Mouse (Mus musculus): ENCODE measurements around the gene Rem1.

Gene Rem1
- long read RNA-seq, experiment 1, transcript Rem1-201 (5 exons, 1,663 nt): major isoform, 5 of 8 reads
- long read RNA-seq, experiment 1, partial matches to known transcripts: 1 of 8 reads
- long read RNA-seq, experiment 1, other reads (novel, unspliced or antisense): 2 of 8 reads
- long read RNA-seq, experiment 2, transcript Rem1-201 (5 exons, 1,663 nt): major isoform, 9 of 16 reads
- long read RNA-seq, experiment 2, partial matches to known transcripts: 5 of 16 reads
- long read RNA-seq, experiment 2, other reads (novel, unspliced or antisense): 1 of 16 reads

DNA sequence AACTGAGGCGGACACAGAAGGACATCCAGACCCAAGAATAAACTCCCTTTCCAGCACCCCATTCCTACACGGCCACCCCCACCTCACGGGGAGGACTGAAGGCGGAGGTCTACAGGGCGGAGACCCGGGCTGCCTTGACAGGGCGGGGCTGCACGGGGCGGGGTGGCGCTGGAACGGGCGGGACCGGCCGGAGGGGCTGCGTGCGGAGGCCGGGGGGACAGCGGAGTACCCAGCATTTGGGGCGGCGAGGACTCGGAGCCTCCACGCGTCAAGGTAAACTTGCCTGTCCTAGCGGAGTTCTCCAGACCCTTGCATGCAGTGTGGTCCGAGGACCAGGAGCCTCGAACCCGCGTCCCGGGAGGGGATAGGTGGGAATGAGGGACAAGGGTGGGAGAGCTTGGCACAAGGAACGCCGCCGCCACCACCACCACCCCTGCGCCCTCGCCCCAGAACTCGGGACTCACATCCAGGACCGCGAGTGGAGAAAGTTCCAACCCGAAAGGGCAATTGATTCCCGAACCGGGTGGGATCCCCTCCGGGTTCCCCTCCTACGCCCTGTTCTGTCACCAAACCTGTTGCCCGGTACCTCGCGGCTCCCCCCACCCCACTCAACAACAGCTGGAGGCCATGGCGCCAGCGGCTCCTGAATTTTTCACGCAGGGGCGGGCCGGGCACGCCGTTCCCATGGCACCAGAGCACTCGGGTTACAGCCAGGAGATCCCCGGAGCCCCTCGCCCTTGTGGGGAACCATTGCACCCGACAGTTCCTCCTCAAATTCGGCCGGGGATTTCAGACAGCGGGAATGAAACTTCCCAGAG, at the start of gene Rem1:
Rem1 (plus strand) TSS at position 178 of the 818 bp plus-strand sequence.
- intact Hi-C loops (cut with DNase I): no loop called here

- intact Hi-C loops (cut with DNase I): no loop called here
Measured at GRCm38 (mm10) chr2:152580107-152580506, 46.6 kb upstream of the Rem1 start, which contains the start of gene Defb19. Gene Defb19, minus strand, starts transcription at chr2:152580312.

GRCm38 (mm10) chr2:152580612-152581011, 46.1 kb upstream of the Rem1 start:
- intact Hi-C loops (cut with DNase I): no loop called here

DNA sequence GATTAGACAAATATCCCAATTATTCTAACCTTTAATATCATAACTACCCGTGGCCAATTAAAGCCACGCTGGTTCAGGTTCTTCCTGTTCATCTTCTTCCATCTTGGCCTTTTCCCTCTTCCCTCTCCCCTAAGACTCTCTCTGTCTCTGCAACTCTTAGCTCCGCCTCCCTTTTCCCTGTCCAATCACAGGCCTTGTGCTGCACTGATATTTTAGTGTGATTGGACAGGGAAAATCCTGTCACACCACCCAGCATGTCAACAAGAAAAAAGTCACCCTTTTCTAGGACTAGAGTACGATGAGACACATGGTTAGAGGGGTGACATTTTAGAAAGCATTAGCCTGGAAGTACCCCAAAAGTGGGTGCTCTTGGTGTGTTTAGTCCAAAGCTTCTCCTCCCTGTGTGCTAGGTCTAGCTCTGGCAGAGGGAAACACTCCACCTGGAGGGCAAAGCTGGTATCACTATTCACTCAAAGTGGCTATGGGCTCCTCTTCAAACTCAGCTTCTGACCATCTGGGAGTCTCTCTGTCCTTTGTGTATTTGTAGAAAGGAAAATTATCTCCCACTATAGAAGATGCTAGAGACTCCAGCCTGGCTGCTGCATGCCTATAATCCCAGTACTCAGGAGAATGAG, 39.7 kb upstream of the Rem1 start:
- intact Hi-C loops (cut with DNase I): loop anchor here (5.0 kb wide), 1 partner anchor 35 kb away; no protein-coding TSS in a partner anchor

GRCm38 (mm10) chr2:152588450-152588849, 38.3 kb upstream of the Rem1 start:
- intact Hi-C loops (cut with DNase I): loop anchor here (5.0 kb wide), 1 partner anchor 36 kb away; no protein-coding TSS in a partner anchor

DNA sequence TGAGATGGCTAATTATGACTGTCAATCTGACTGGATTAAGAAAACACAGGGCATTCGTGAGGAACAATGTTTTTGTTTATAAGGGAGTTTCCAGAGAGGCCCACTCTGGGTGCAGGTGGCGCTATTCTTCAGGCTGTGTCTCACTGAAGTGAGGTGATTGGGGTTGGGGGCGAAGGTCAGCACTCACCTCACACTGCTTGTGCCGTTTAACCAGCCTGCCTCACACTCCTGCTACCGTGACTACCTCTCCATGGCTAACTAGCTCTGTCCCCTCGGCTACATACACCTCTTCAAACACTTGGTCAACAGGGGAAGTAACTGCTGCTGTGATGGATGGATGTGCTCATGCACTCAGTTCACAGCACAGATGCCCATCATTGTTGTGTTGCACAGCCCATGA, 37.7 kb upstream of the Rem1 start:
- intact Hi-C loops (cut with DNase I): loop anchor here (5.0 kb wide), 1 partner anchor 37 kb away; no protein-coding TSS in a partner anchor

DNA sequence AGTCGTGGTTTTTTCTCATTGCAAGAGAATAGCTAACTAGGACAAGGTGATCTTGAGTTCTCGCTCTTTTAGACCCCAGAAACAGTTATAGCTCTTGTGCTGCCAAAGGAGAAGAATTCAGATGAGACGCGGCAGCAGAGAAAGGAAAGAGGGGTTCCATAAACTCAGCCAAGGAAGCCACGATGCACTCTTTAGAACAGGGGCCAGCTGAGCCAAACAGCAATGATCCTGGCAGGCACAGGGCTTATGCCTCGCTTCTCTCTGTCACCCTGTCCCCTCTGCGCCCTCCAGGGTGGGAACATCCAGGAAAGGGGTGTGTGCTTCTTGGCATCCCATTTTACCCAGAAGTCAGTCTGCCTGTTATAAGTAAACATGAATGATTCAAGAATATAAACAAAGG, 27.5 kb upstream of the Rem1 start, which contains the start of gene Defb45:
Defb45 (minus strand) TSS at position 101 of the 400 bp plus-strand sequence.
- intact Hi-C loops (cut with DNase I): no loop called here

DNA sequence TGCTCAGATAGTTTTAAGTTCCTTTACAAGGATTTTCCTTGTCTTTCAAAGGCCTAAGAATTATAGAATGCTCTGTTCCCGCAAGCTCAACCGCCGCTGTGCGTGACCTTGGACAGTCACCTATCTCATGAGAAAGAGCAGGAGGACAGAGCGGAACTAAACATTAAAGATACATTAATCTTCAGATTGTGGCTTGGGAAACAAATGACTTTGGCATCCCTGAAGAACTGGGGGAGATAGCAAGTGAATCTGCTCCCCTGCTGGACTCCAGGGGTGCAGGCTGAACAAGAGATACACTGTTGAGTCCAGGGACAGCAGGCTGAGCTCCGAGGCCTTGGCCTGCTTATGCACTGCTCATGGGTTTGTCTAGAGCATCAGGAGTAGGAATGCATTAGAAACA, 26.7 kb upstream of the Rem1 start:
- intact Hi-C loops (cut with DNase I): no loop called here

GRCm38 (mm10) chr2:152601275-152601960, 25.3 kb upstream of the Rem1 start:
- intact Hi-C loops (cut with DNase I): no loop called here

DNA sequence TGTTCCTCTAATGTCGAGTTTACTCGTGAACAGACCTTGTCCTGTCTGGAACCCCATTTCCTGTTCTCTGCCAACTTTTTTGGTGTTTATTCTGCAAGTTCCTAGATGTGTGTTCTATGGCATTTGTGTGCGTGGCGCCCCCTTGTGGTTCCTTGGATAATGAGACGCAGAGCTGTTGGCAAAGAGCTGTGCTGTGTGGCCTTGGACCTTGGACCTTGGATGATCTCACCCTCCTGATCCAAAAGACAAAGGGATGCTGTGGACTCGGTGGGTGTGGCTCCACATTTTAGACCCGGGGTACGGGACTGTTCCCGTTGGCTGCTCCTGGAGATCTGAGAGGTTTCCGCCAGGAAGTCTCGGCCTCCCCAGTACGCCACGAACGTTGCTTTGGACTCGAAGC, 22.7 kb upstream of the Rem1 start, which contains the start of gene Defb36:
Defb36 (plus strand) TSS at position 271 of the 400 bp plus-strand sequence.
- intact Hi-C loops (cut with DNase I): no loop called here

- intact Hi-C loops (cut with DNase I): no loop called here
Measured at GRCm38 (mm10) chr2:152607746-152608145, 19.0 kb upstream of the Rem1 start.

DNA sequence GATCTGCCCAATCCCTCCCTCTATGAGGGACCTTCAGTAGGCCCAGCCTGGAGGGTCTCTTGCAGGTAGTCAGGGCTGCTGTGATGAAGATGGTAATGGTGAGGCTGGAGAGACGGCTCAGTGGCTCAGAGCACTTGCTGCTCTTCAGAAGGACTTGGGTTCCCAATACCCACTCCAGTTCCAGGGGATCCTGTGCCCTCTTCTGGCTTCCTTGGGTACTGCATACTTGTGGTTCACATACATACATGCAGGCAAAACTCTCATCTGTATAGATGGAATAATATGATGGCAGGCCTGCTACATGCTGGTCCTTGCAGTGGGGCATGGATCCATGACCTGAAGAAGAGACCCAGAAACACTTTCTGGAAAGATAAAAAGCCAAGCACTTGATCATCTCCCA, 18.0 kb upstream of the Rem1 start:
- intact Hi-C loops (cut with DNase I): no loop called here

GRCm38 (mm10) chr2:152612193-152612592, 14.6 kb upstream of the Rem1 start:
- intact Hi-C loops (cut with DNase I): loop anchor here (10.0 kb wide), 1 partner anchor 153 kb away; no protein-coding TSS in a partner anchor

- intact Hi-C loops (cut with DNase I): loop anchor here (1.0 to 10.0 kb wide), 3 partner anchors 42 to 217 kb away; partner anchors contain the start of gene Bcl2l1
Measured at GRCm38 (mm10) chr2:152615563-152615962, 11.2 kb upstream of the Rem1 start.

- intact Hi-C loops (cut with DNase I): loop anchor here (5.0 to 10.0 kb wide), 2 partner anchors 148 to 216 kb away; partner anchors contain the start of gene Bcl2l1
Measured at GRCm38 (mm10) chr2:152616470-152616869, 10.3 kb upstream of the Rem1 start.

DNA sequence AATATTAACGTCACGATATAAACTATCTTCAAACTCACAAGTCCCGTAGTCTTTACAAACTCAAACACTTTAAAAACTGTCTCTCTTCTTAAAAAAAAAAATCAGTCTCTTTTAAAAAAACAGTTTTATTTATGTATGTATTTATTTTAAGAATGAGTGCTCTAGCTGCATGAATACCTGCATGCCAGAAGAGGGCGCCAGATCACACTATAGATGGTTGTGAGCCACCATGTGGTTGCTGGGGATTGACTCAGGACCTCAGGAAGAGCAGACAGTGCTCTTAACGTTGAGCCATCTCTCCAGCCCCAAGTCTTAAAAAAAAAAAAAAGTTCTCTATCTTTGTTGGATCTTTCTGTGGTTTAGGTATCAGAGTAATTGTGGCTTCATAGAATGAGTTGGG, 9.4 kb upstream of the Rem1 start:
- intact Hi-C loops (cut with DNase I): loop anchor here (5.0 to 10.0 kb wide), 2 partner anchors 147 to 215 kb away; partner anchors contain the start of gene Bcl2l1

- intact Hi-C loops (cut with DNase I): no loop called here
Measured at GRCm38 (mm10) chr2:152620367-152621134, 6.2 kb upstream of the Rem1 start.

- intact Hi-C loops (cut with DNase I): no loop called here
Measured at GRCm38 (mm10) chr2:152622151-152622550, 4.6 kb upstream of the Rem1 start.

DNA sequence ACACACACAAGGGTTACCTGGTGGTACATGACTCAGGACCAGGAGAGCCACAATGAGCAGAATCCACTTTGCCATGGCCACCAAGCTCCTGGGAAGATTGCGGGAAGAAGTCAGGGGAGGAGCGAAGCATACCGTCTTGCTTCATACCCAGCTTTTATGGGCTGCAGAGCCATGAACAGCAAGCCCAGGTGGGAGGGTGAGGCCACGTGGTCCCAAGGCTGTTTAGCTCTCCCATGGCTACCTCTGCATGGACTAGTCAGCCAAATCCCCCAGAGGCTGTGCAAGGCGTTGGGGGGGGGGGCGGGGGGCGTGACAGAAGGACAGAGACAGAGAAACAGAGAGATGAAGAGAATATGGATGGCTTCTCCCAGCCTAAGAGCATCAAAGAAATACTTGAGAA, 3.8 kb upstream of the Rem1 start, which contains the start of gene Defb25:
Defb25 (minus strand) TSS at position 101 of the 400 bp plus-strand sequence.
- intact Hi-C loops (cut with DNase I): no loop called here

DNA sequence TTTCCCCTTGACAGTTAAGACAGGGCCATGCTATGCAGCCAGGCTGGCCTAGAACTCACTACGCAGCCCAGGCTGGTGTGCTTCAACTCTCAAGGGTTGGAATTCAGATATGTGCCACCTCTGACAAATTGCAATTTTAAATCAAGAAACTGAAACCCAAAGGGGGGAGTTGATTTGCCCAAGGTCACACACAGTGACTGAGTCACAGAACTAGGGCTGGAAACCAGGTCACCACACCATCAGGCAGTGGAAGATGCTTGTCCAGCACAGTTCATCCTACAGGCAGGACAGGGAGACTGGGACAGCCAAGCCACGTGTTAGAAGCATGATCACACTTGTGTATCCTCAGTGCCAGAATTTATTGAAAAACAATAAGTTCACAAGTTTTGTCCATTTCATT, 2.2 kb upstream of the Rem1 start:
- intact Hi-C loops (cut with DNase I): no loop called here

Data from adrenal gland (tissue).